Mouse (Mus musculus) erythroblast, embryonic 14.5 days (primary cell): ENCODE data around the gene Ift81.

Source experiments
- GATA1 ChIP-seq: IDR thresholded peaks from 2 replicates; pipeline ENCODE4 v1.6.1; 2012; ENCODE audit warnings: low read length, inconsistent platforms, mixed read lengths
- TAL1 ChIP-seq: IDR thresholded peaks from 3 replicates; pipeline ENCODE4 v1.6.1; 2012; ENCODE audit warnings: low read length, inconsistent platforms, mixed read lengths

DNA sequence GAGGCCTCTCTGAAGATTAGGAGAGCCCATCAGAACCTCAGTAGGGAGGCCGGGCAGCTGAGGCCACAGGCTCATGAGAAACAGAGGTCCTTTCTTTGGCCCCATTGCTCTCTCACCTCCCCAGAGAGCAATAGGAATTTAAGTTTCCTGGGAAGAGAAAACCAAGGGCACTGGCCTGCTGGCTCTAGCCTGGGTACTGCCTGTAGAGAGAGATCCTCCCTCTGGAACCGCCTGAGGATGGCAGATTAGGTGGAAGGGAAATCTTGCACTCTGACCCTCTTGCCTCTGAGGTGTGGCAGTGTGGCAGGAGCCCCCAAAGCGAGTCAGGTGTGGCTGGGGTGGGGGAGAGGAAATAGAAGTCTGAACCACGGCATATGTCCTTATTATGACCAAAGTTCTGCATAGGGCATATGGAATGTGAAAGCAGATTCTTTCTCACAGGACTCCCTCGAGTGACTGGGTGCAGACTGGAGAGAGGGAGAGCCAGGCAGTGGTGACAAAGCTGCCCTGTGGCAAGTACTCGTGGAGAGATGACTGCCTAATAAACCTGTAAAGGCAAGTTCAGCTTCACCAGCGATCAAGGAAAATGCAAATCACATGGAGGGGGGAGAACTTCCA is 95.2 kb downstream of the Ift81 start:
- TF ChIP-seq GATA1 (no peak), TAL1 (no peak)
